Mouse (Mus musculus) gastrocnemius, postnatal 4 days (tissue): ENCODE results near the gene Dtx3. TPM values are rescaled to one million over a fixed set of nuclear protein-coding genes. Genes with fewer than 3 reads are reported as not detected.

Experiments
- DNase-seq, 2 experiments: peaks; one replicate each; pipeline ENCODE4 v3.0.0; 2021 to 2022; ENCODE audit warnings: low spot score in 2 of 2, mixed read lengths in 2 of 2
- long read RNA-seq, 2 experiments: library from polyadenylated mRNA; stranded (forward); transcript quantifications; one replicate each; pipeline ENCODE4 v2.0.0; 2021
- total RNA-seq, 2 experiments: library from RNA; stranded (reverse); gene quantifications; 2 replicates each; pipeline ENCODE4 v1.2.3; 2021

Dtx3 gene
- 10 to 100 TPM; 43.8 to 49.7 TPM for total RNA-seq
- long read RNA-seq, experiment 1, transcript Dtx3-201 (6 exons, 1,944 nt): major isoform, 15 of 40 reads
- long read RNA-seq, experiment 1, transcript Dtx3-202 (5 exons, 1,994 nt): minor isoform, 8 of 40 reads
- long read RNA-seq, experiment 1, partial matches to known transcripts: 6 of 40 reads
- long read RNA-seq, experiment 1, other reads (novel, unspliced or antisense): 11 of 40 reads
- long read RNA-seq, experiment 2, transcript Dtx3-202 (5 exons, 1,994 nt): minor isoform, 13 of 62 reads
- long read RNA-seq, experiment 2, transcript Dtx3-201 (6 exons, 1,944 nt): major isoform, 23 of 62 reads
- long read RNA-seq, experiment 2, partial matches to known transcripts: 17 of 62 reads
- long read RNA-seq, experiment 2, other reads (novel, unspliced or antisense): 9 of 62 reads

GRCm38 (mm10) chr10:127195328-127196129 is at the start of gene Dtx3:
Dtx3 (minus strand) TSS chr10:127195728.
- peak in 1 of 2 experiments; percentile 51 for DNase-seq

- no peak for DNase-seq
Measured at GRCm38 (mm10) chr10:127238241-127238824, 42.8 kb upstream of the Dtx3 start.

- DNase-seq: no peak
Measured at GRCm38 (mm10) chr10:127236541-127236940, 41.0 kb upstream of the Dtx3 start.

- no peak for DNase-seq
Measured at GRCm38 (mm10) chr10:127233141-127233540, 37.6 kb upstream of the Dtx3 start.

GRCm38 (mm10) chr10:127231741-127232140 is 36.2 kb upstream of the Dtx3 start:
- no peak for DNase-seq

GRCm38 (mm10) chr10:127230693-127231092 is 35.2 kb upstream of the Dtx3 start:
- no peak for DNase-seq

- no peak for DNase-seq
Measured at GRCm38 (mm10) chr10:127228897-127229296, 33.4 kb upstream of the Dtx3 start.

- no peak for DNase-seq
Measured at GRCm38 (mm10) chr10:127227163-127227562, 31.6 kb upstream of the Dtx3 start.

- DNase-seq: no peak
Measured at GRCm38 (mm10) chr10:127226318-127226895, 30.9 kb upstream of the Dtx3 start.

- DNase-seq: no peak
Measured at GRCm38 (mm10) chr10:127225732-127226131, 30.2 kb upstream of the Dtx3 start.

- no peak for DNase-seq
Measured at GRCm38 (mm10) chr10:127225213-127225612, 29.7 kb upstream of the Dtx3 start.

- DNase-seq: no peak
Measured at GRCm38 (mm10) chr10:127218339-127218738, 22.8 kb upstream of the Dtx3 start.

GRCm38 (mm10) chr10:127217177-127217576 is 21.6 kb upstream of the Dtx3 start:
- no peak for DNase-seq

GRCm38 (mm10) chr10:127216456-127216855 is 20.9 kb upstream of the Dtx3 start:
- no peak for DNase-seq

GRCm38 (mm10) chr10:127214422-127214803 is 18.9 kb upstream of the Dtx3 start:
- DNase-seq: no peak

GRCm38 (mm10) chr10:127213704-127214421 is 18.3 kb upstream of the Dtx3 start:
- no peak for DNase-seq

GRCm38 (mm10) chr10:127213272-127213671 is 17.7 kb upstream of the Dtx3 start:
- DNase-seq: no peak

GRCm38 (mm10) chr10:127211414-127211854 is 15.9 kb upstream of the Dtx3 start, which contains the start of gene Pip4k2c:
Pip4k2c (minus strand) TSS chr10:127211585.
- peak; percentile 79 to 83 for DNase-seq

- DNase-seq: peak; percentile 30 to 50
Measured at GRCm38 (mm10) chr10:127210961-127211405, 15.5 kb upstream of the Dtx3 start.

- no peak for DNase-seq
Measured at GRCm38 (mm10) chr10:127209928-127210570, 14.5 kb upstream of the Dtx3 start.
